Mouse (Mus musculus): Measurements from ENCODE around the gene Sfswap.

- TF ChIP-seq CTCF (IDR thresholded peaks at IDR 0.05; ENCODE audit: insufficient read depth, low read depth, low read length) (no peak), POLR2A (IDR thresholded peaks at IDR 0.05; ENCODE audit: insufficient read depth, low read depth, low read length) (no peak)
Measured at GRCm38 (mm10) chr5:129523166-129523565, 22.1 kb downstream of the Sfswap start.
